Mouse (Mus musculus): ENCODE results near the gene Rgs10.
A peak's percentile ranks its signal among the peaks of the same experiment; 100 is the strongest.
"Not testable (repeated sequence)": the region's sequence is repeated elsewhere in the genome, so short reads cannot be mapped to it uniquely, and the experiment has no call there.

The Rgs10 gene

GRCm38 (mm10) chr7:128344928-128345653 is 73.5 kb downstream of the Rgs10 start:
- DNase-seq (ENCODE audit: low spot score in 2 of 2) = peak; percentile 27 to 53

- DNase-seq (ENCODE audit: low spot score in 2 of 2) = no peak
These were observed 74.1 kb downstream of the Rgs10 start for GRCm38 (mm10) chr7:128344488-128344887.

- not testable (repeated sequence) for DNase-seq (ENCODE audit: low spot score in 2 of 2)
These were observed 75.9 kb downstream of the Rgs10 start for GRCm38 (mm10) chr7:128342691-128343090.

- not testable (repeated sequence) for DNase-seq (ENCODE audit: low spot score in 2 of 2)
These were observed 78.2 kb downstream of the Rgs10 start for GRCm38 (mm10) chr7:128340321-128340720.

- DNase-seq (ENCODE audit: low spot score in 2 of 2) = peak in 1 of 2 experiments; percentile 52
These were observed 85.7 kb downstream of the Rgs10 start for GRCm38 (mm10) chr7:128332896-128333295.

GRCm38 (mm10) chr7:128330981-128331380 is 87.6 kb downstream of the Rgs10 start:
- no peak for DNase-seq (ENCODE audit: low spot score in 2 of 2)

DNA sequence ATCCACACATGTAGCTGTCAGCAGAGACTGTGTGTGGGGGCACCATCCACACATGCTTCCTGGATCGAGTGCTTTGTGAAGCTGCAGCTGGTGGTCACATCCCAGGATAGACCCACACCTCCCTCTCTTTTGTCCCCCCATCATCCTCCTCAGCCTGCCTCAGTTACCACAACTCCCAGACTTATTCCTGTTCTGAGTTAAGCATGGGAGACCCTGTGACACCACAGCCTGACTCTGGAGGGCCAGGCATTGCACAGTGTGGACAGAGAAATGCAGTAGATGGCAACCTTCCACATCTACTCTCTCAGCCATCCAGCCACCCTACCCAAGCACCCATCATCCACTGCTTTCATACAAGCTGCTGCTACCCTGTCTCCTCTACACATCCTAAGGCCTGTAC is 93.6 kb downstream of the Rgs10 start:
- no peak for DNase-seq (ENCODE audit: low spot score in 2 of 2)

Measured in natural killer cell, adult 2 months (primary cell).